Mouse (Mus musculus) embryonic facial prominence, embryonic 11.5 days (tissue): ENCODE measurements around the gene Clasp1. TPM values are rescaled to one million over a fixed set of nuclear protein-coding genes. Genes with fewer than 3 reads are reported as not detected.

Experiments used
- ATAC-seq: fragments of 200-750 bp; cut with Nextera tagmentation; replicated peaks from 2 replicates; pipeline ENCODE4 v1.8.0; 2017; ENCODE audit warnings: low read depth; ENCODE audit not compliant: insufficient number of reproducible peaks, low FRiP score, low TSS enrichment
- DNase-seq: peaks from one replicate; pipeline ENCODE4 v3.0.0-alpha.2; 2015; ENCODE audit warnings: low spot score
- H3K27ac ChIP-seq: fragments of 300-500 bp; sonication (generic); replicated peaks from 2 replicates; pipeline ENCODE4 v1.5.1; 2014; ENCODE audit warnings: mild to moderate bottlenecking, low read depth, low read length, control low read depth
- H3K27me3 ChIP-seq: fragments of 300-500 bp; sonication (generic); 2 replicates; pipeline ENCODE4 v1.6.1; 2014; ENCODE audit warnings: mild to moderate bottlenecking, low read length, moderate library complexity, mixed read lengths; ENCODE audit not compliant: control insufficient read depth, insufficient read depth
- H3K36me3 ChIP-seq: fragments of 300-500 bp; sonication (generic); replicated peaks from 2 replicates; pipeline ENCODE4 v1.6.1; 2014; ENCODE audit warnings: low read depth, mild to moderate bottlenecking, low read length, moderate library complexity, mixed read lengths; ENCODE audit not compliant: control insufficient read depth, insufficient read depth
- H3K4me1 ChIP-seq: fragments of 300-500 bp; sonication (generic); 2 replicates; pipeline ENCODE4 v1.6.1; 2014; ENCODE audit warnings: low read length, mixed read lengths; ENCODE audit not compliant: control insufficient read depth, insufficient read depth
- H3K4me2 ChIP-seq: fragments of 300-500 bp; sonication (generic); 2 replicates; pipeline ENCODE4 v1.6.1; 2014; ENCODE audit warnings: low read depth, mild to moderate bottlenecking, control low read depth, low read length, moderate library complexity
- H3K4me3 ChIP-seq: fragments of 300-500 bp; sonication (generic); 2 replicates; pipeline ENCODE4 v1.5.1; 2014; ENCODE audit warnings: low read depth, low read length, control low read depth
- H3K9ac ChIP-seq: fragments of 300-500 bp; sonication (generic); replicated peaks from 2 replicates; pipeline ENCODE4 v1.6.1; 2014; ENCODE audit warnings: mild to moderate bottlenecking, control low read depth, low read length
- H3K9me3 ChIP-seq: fragments of 300-500 bp; sonication (generic); replicated peaks from 2 replicates; pipeline ENCODE4 v1.6.1; 2016; ENCODE audit warnings: mild to moderate bottlenecking, low read length, inconsistent platforms, mixed read lengths; ENCODE audit not compliant: control insufficient read depth
- WGBS: fragments of 180-500 bp; shearing (Covaris S2); extraction: QIAGEN DNeasy Blood & Tissue Kit; methylation state at CpG from one replicate; pipeline ENCODE4 v1.1.7; 2014; 5-methylcytosine and 5-hydroxymethylcytosine counted together
- polyA plus RNA-seq: library from polyadenylated mRNA; unstranded; fragments of >200 nt; fragmentation: Nextera tagmentation; extraction: Ambion mirVana; gene quantifications from 2 replicates; pipeline ENCODE4 v1.2.1, GENCODE M21; 2014

Gene Clasp1
- polyA plus RNA-seq, 1 experiment from 2014 or later = 57.7 TPM

DNA sequence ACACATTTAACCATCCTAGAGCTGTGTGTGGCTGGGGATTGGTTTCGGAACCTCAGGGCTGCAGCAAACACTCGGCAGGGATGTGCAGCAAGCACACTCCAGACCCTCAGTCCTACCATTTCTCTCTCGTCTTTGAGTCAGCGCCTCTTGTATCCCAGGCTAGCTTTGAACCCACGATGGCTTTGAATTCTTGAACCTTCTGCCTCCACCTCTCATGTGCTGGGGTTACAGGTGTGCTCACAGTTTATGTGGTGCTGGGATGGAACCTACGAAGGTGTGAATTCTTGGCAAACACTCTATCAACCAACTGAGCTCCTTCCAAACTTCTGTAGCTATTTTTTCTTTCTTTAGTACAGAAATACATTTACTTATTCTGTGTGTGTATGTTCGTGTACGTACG lies 9.0 kb downstream of the Clasp1 start:
- no peak for DNase-seq
- WGBS = 94% methylated on average over 9 of the region's 9 CpGs
- ATAC-seq = no peak
- no peak overlapping the region for H3K4me2 ChIP-seq
- H3K27ac ChIP-seq = no peak overlapping the region
- no peak overlapping the region for H3K4me3 ChIP-seq
- no peaks in the 10 kb centered on the region for H3K9me3 ChIP-seq
- no peaks in the 10 kb centered on the region for H3K4me1 ChIP-seq
- H3K27me3 ChIP-seq = no peaks in the 10 kb centered on the region
- no peak overlapping the region for H3K9ac ChIP-seq
- no peaks in the 10 kb centered on the region for H3K36me3 ChIP-seq

DNA sequence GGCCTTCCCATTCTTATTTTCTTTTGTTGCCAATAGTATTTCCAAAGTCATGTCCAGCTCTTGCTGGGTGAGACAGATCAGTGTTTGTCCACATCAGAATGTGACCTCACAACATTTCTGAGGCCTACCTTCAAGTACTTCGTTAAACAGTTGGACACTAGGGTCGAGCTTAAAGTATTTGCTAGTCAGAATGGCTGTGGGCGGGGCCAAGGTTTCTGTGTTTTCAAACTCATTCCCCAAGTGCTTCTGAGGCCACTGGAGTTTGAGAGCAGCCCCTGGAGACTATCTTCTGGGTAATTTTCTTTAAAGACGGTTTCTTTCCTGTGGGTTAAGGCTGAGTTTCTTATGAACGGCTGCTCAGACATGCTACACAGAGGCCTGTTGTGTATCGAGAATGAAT lies 9.7 kb downstream of the Clasp1 start:
- no peak for ATAC-seq
- Histone ChIP-seq H3K9ac (no peak overlapping the region), H3K27me3 (no peaks in the 10 kb centered on the region), H3K4me2 (no peak overlapping the region), H3K9me3 (no peaks in the 10 kb centered on the region), H3K27ac (no peak overlapping the region), H3K4me3 (no peak overlapping the region), H3K36me3 (no peaks in the 10 kb centered on the region), H3K4me1 (no peaks in the 10 kb centered on the region)
- DNase-seq = no peak
- 57% methylated on average over 6 of the region's 6 CpGs for WGBS

DNA sequence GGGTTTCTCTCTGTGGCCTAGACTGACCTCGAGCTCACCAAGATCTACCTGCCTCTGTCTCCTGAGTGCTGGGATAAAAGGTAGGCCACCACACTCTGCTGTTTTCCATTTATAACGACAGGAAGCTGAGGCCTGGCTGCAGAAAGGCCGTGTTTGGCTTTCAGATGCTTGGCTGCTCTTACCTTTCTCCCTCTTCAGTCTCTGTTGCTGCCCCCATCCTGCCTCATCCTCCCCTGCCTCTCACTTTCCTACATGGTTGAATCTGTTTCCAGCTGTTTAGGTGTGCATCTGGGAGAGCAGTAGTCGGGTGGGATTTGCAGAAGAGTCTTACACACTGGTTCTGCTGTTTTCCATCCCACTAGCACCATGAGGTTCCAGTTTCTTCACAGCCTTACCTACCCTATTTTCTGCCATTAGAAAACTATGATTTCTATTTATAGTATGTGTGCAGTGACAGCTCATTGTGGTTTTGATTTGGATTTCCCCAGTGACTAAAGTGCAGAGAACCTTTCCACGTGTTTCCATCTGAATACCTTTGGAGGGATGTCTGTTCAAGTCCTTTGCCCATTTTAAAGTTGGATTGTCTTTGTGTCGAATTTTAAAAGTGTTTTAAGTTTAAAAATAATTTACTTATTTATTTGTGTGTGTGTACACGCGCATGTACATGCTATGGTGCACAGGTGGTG lies 10.9 kb downstream of the Clasp1 start:
- Histone ChIP-seq H3K4me3 (no peak overlapping the region), H3K4me2 (no peak overlapping the region), H3K27me3 (no peaks in the 10 kb centered on the region), H3K4me1 (no peaks in the 10 kb centered on the region), H3K36me3 (no peaks in the 10 kb centered on the region), H3K9me3 (no peaks in the 10 kb centered on the region), H3K27ac (no peak overlapping the region), H3K9ac (no peak overlapping the region)
- 90% methylated on average over 8 of the region's 8 CpGs for WGBS
- DNase-seq = no peak
- ATAC-seq = no peak

DNA sequence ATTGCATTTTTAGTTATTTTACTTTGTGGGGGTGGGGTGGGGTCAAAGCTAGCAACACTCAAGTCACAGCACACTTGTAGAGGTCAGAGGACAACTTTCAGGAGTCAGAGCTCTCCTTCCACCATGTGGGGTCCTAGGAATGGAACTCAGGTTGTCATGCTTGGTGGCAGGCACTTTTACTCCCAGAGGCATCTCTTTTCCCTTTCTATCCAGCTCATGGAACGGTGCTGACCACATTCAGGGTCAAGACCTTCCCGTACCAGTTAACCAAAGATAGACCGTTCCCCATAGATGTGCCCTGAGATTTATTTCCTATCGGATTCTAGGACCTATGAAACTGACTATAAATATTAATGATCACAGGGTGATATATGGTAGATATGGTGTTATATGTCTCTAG lies 13.1 kb downstream of the Clasp1 start:
- Histone ChIP-seq H3K9me3 (no peaks in the 10 kb centered on the region), H3K36me3 (no peaks in the 10 kb centered on the region), H3K4me2 (no peak overlapping the region), H3K9ac (no peak overlapping the region), H3K27me3 (no peaks in the 10 kb centered on the region), H3K4me1 (no peaks in the 10 kb centered on the region), H3K4me3 (no peak overlapping the region), H3K27ac (no peak overlapping the region)
- DNase-seq (no peak), ATAC-seq (no peak)
- WGBS = 76% methylated on average over 4 of the region's 4 CpGs

DNA sequence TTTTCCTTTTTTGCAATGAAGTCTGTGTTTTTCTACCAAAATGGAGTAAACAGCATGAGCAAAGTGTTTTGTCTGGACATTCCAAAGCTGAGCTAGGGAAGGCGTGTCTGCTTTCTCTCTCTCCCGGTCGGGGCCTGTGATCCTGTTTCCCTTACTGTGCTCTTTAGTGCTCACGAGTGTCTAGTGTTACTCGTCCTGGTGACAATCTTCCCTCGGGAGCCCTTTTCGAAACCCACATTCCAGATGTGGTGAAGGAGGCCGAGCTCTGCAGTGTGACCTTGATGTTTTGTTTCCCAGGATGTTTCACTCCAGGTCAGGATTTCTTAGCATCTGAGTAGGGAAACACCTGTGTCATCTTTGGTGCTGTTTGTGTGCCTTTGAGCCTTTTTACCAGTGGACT lies 13.7 kb downstream of the Clasp1 start:
- no peak overlapping the region for H3K4me3 ChIP-seq
- no peak for ATAC-seq
- H3K27me3 ChIP-seq = no peaks in the 10 kb centered on the region
- WGBS = 25% methylated on average over 8 of the region's 8 CpGs
- no peaks in the 10 kb centered on the region for H3K4me1 ChIP-seq
- no peaks in the 10 kb centered on the region for H3K9me3 ChIP-seq
- peak; percentile 49 for DNase-seq
- H3K27ac ChIP-seq = no peak overlapping the region
- no peak overlapping the region for H3K9ac ChIP-seq
- H3K36me3 ChIP-seq = no peaks in the 10 kb centered on the region
- H3K4me2 ChIP-seq = no peak overlapping the region

DNA sequence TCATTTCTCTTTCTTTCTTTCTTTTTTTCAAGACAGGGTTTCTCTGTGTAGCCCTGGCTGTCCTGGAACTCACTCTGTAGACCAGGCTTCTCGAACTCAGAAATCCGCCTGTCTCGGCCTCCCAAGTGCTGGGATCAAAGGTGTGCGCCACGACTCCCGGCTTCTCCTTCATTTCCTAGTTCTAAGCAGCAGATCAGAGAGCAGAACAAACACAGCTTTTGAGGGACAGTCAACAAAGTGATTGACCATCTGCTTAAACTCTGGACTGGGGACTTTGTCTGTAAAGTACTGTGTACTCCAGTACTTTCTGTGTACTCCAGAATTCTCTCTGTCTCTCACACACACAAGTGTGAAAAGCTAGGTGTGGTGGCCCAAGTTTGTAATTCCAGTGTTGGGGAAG lies 14.1 kb downstream of the Clasp1 start:
- ATAC-seq = no peak
- H3K27me3 ChIP-seq = no peaks in the 10 kb centered on the region
- 87% methylated on average over 6 of the region's 6 CpGs for WGBS

DNA sequence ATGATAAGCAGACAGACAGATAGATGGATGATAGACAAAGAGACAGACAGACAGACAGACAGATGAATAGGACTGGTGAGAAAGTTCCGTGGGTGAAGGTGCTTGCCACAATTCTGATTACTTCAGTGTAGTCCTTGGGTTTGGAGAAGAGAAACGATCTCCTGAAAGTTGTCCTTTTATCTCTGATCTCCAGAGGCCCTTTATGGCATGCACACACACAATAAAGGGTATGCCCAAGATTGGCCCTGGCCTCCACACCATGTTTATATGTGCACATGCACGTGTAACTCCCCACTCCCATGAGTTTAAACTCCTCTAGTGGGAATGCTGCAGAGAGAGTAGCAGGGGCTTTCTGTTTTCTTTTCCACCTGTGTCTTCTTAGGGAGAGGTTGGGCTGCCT lies 14.6 kb downstream of the Clasp1 start:
- no peak overlapping the region for H3K4me2 ChIP-seq
- H3K9me3 ChIP-seq = no peaks in the 10 kb centered on the region
- ATAC-seq (no peak), DNase-seq (no peak)
- H3K27ac ChIP-seq = no peak overlapping the region
- H3K27me3 ChIP-seq = no peaks in the 10 kb centered on the region
- H3K36me3 ChIP-seq = no peaks in the 10 kb centered on the region
- H3K4me3 ChIP-seq = no peak overlapping the region
- H3K4me1 ChIP-seq = no peaks in the 10 kb centered on the region
- WGBS = 94% methylated on average over 3 of the region's 3 CpGs
- H3K9ac ChIP-seq = no peak overlapping the region

More for the DNA sequence above, 14.1 kb downstream of the Clasp1 start:
- Histone ChIP-seq H3K4me2 (no peak overlapping the region), H3K4me3 (no peak overlapping the region), H3K36me3 (no peaks in the 10 kb centered on the region), H3K4me1 (no peaks in the 10 kb centered on the region), H3K9me3 (no peaks in the 10 kb centered on the region), H3K9ac (no peak overlapping the region), H3K27ac (no peak overlapping the region)
- DNase-seq = no peak

DNA sequence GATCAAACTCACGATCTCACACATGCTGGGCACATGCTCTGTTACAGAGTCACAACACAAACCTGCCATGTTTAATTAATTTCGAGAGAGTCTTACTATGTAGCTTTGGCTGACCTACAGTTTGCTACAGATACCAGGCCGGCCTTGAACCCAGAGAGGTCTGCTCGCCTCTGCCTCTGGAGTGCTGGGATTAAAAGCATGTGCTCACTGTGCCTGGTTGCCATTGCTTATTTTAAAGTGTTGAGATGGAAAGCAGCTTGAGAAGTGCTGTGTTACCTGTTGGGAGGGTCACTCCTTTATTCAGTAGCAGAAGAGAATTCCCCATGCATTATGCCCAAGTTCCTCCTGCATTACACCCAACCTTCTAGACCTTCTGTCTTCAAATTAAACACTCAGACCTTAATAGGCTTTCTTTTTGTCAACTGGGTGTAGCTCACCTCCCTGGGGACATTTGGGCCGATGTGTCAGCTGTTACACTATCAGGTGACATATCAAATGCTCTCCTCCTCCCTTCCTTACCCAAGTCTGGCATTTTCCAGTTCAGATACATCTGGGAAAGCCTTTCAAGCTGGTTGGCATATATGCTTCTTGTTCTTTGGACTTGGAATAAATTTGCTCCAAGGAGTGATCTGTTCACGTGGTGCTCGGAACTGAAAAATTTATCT lies 18.9 kb downstream of the Clasp1 start:
- Histone ChIP-seq H3K36me3 (no peaks in the 10 kb centered on the region), H3K27me3 (no peaks in the 10 kb centered on the region), H3K27ac (no peak overlapping the region), H3K9ac (no peak overlapping the region), H3K4me1 (no peaks in the 10 kb centered on the region), H3K4me2 (no peak overlapping the region), H3K4me3 (no peak overlapping the region), H3K9me3 (no peaks in the 10 kb centered on the region)
- WGBS = 84% methylated on average over 7 of the region's 7 CpGs
- ATAC-seq = no peak
- DNase-seq = no peak
